Mouse (Mus musculus): ENCODE results near the gene Ces5a. TPM values are rescaled to one million over a fixed set of nuclear protein-coding genes. Genes with fewer than 3 reads are reported as not detected.

The Ces5a gene
- not detected in 2 replicates for polyA plus RNA-seq (2011; ENCODE audit: insufficient read depth, insufficient read length, low read depth, missing spikeins)

- H3K4me1 ChIP-seq (ENCODE audit: control insufficient read depth, insufficient read depth, low read length): no peaks in the 10 kb centered on the region
- H3K36me3 ChIP-seq (ENCODE audit: control insufficient read depth, insufficient read depth, low read length, poor library complexity, severe bottlenecking): no peaks in the 10 kb centered on the region
- H3K9me3 ChIP-seq (replicated peaks; ENCODE audit: control insufficient read depth, insufficient read depth, low read length, poor library complexity, severe bottlenecking): peaks cover 11% of the 10 kb centered on the region
- H3K27ac ChIP-seq (ENCODE audit: insufficient read depth, low read length): no peak within 1 kb of the TSS
- TF ChIP-seq EP300 (IDR thresholded peaks at IDR 0.05; ENCODE audit: insufficient read depth, low read depth, low read length): no peak
- no peak for TF ChIP-seq POLR2A (IDR thresholded peaks at IDR 0.05; ENCODE audit: insufficient read depth, low read length)
- no peak for TF ChIP-seq CTCF (IDR thresholded peaks at IDR 0.05; ENCODE audit: low read depth, low read length)
- no peak within 1 kb of the TSS for H3K9ac ChIP-seq (ENCODE audit: low read depth, poor library complexity, severe bottlenecking)
- no peak within 1 kb of the TSS for H3K4me3 ChIP-seq (ENCODE audit: low read depth, low read length)
- H3K27me3 ChIP-seq (ENCODE audit: control insufficient read depth, insufficient read depth, low read length, poor library complexity, severe bottlenecking): no peaks in the 10 kb centered on the region
Observed at GRCm38 (mm10) chr8:93535730-93536129, at the start of gene Ces5a. TSS of gene Ces5a (minus strand) at chr8:93535830.

DNA sequence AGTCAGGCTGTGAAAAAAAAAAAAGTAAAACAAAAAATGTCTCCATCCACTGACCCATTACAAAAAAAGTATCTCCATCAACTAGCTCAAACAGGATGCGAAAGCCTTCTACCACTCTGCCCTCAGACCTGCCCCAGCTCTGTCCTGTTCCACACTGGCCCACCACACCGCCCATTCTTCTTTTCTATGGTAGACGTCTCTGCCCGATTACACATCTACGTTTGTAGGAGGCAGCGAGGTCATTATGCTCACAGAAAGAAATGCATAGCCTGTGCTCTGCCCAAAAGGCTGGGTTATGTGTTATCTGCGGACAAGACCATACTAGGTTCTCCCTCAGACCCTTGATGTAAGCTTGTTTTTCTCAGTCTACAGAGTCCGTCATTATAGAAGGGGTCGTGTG lies 37.2 kb upstream of the Ces5a start:
- Histone ChIP-seq H3K9ac (ENCODE audit: low read depth, poor library complexity, severe bottlenecking) (no peak overlapping the region), H3K4me1 (ENCODE audit: control insufficient read depth, insufficient read depth, low read length) (no peaks in the 10 kb centered on the region), H3K27ac (ENCODE audit: insufficient read depth, low read length) (no peak overlapping the region), H3K9me3 (replicated peaks; ENCODE audit: control insufficient read depth, insufficient read depth, low read length, poor library complexity, severe bottlenecking) (peaks cover 2% of the 10 kb centered on the region; the same call in 1 of the 2 replicates), H3K36me3 (ENCODE audit: control insufficient read depth, insufficient read depth, low read length, poor library complexity, severe bottlenecking) (no peaks in the 10 kb centered on the region), H3K4me3 (ENCODE audit: low read depth, low read length) (no peak overlapping the region), H3K27me3 (ENCODE audit: control insufficient read depth, insufficient read depth, low read length, poor library complexity, severe bottlenecking) (no peaks in the 10 kb centered on the region)
- no peak for TF ChIP-seq POLR2A (IDR thresholded peaks at IDR 0.05; ENCODE audit: insufficient read depth, low read length)
- no peak for TF ChIP-seq EP300 (IDR thresholded peaks at IDR 0.05; ENCODE audit: insufficient read depth, low read depth, low read length)
- TF ChIP-seq CTCF (IDR thresholded peaks at IDR 0.05; ENCODE audit: low read depth, low read length): no peak

- Histone ChIP-seq H3K9ac (ENCODE audit: low read depth, poor library complexity, severe bottlenecking) (no peak overlapping the region), H3K4me1 (ENCODE audit: control insufficient read depth, insufficient read depth, low read length) (no peaks in the 10 kb centered on the region), H3K9me3 (replicated peaks; ENCODE audit: control insufficient read depth, insufficient read depth, low read length, poor library complexity, severe bottlenecking) (peaks cover 2% of the 10 kb centered on the region; the same call in 1 of the 2 replicates), H3K27ac (ENCODE audit: insufficient read depth, low read length) (no peak overlapping the region), H3K27me3 (ENCODE audit: control insufficient read depth, insufficient read depth, low read length, poor library complexity, severe bottlenecking) (no peaks in the 10 kb centered on the region), H3K4me3 (ENCODE audit: low read depth, low read length) (no peak overlapping the region), H3K36me3 (ENCODE audit: control insufficient read depth, insufficient read depth, low read length, poor library complexity, severe bottlenecking) (no peaks in the 10 kb centered on the region)
- TF ChIP-seq CTCF (IDR thresholded peaks at IDR 0.05; ENCODE audit: low read depth, low read length): no peak
Observed at GRCm38 (mm10) chr8:93572095-93572501, 36.5 kb upstream of the Ces5a start.

DNA sequence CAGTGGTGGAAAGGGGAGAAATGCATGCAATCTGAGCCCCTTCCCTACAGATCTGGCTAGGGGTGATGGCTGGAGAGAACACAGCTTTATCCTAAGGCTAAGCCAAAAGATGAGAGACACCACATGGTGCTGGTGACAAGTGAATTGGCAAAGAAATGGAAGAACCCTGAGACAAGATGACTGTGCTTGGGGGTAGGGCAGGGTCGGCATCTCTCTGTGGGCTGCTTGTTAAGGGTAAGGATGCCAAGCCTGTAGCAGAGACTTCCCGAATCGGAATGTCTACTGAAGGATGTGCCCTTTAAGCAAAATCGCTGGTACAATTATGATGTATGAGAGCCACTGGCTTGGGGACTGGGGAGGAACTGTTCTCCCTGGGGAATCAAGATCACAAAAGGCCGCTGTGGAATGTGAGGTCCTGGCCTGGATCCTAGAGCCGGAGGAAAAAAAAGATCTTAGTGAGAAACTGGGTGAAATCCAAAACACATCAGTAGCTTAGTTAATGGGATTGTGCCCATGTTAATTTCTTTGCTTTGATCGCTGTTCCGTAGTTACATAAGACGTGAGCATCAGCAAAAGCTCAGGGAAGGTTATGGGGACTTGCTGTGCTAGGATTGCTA lies 35.8 kb upstream of the Ces5a start:
- Histone ChIP-seq H3K9me3 (replicated peaks; ENCODE audit: control insufficient read depth, insufficient read depth, low read length, poor library complexity, severe bottlenecking) (peaks cover 2% of the 10 kb centered on the region; the same call in 1 of the 2 replicates), H3K4me1 (ENCODE audit: control insufficient read depth, insufficient read depth, low read length) (no peaks in the 10 kb centered on the region), H3K4me3 (ENCODE audit: low read depth, low read length) (no peak overlapping the region), H3K9ac (ENCODE audit: low read depth, poor library complexity, severe bottlenecking) (no peak overlapping the region), H3K27me3 (ENCODE audit: control insufficient read depth, insufficient read depth, low read length, poor library complexity, severe bottlenecking) (no peaks in the 10 kb centered on the region), H3K27ac (ENCODE audit: insufficient read depth, low read length) (no peak overlapping the region), H3K36me3 (ENCODE audit: control insufficient read depth, insufficient read depth, low read length, poor library complexity, severe bottlenecking) (no peaks in the 10 kb centered on the region)
- TF ChIP-seq CTCF (IDR thresholded peaks at IDR 0.05; ENCODE audit: low read depth, low read length) (no peak), EP300 (IDR thresholded peaks at IDR 0.05; ENCODE audit: insufficient read depth, low read depth, low read length) (no peak), POLR2A (IDR thresholded peaks at IDR 0.05; ENCODE audit: insufficient read depth, low read length) (no peak)

DNA sequence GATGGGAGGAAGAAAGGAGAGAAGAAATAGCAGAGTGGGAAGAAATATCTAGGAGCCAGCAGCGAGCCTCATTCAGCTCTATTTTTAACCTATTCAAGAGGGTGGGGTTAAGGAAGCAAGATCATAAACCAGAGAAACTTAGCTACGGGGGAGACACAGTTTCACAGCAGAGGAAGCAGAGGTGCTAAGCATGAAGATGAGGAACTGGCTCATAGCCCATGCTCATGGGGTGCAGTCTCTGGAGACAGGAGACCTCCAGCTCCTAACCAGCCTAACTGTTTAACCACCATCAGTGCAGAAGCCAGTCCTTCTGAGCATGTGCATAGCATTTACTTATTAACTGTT lies 34.5 kb upstream of the Ces5a start:
- no peak overlapping the region for H3K4me3 ChIP-seq (ENCODE audit: low read depth, low read length)
- no peaks in the 10 kb centered on the region for H3K27me3 ChIP-seq (ENCODE audit: control insufficient read depth, insufficient read depth, low read length, poor library complexity, severe bottlenecking)
- TF ChIP-seq EP300 (IDR thresholded peaks at IDR 0.05; ENCODE audit: insufficient read depth, low read depth, low read length) (no peak), CTCF (IDR thresholded peaks at IDR 0.05; ENCODE audit: low read depth, low read length) (no peak), POLR2A (IDR thresholded peaks at IDR 0.05; ENCODE audit: insufficient read depth, low read length) (no peak)
- peaks cover 2% of the 10 kb centered on the region; the same call in 1 of the 2 replicates for H3K9me3 ChIP-seq (replicated peaks; ENCODE audit: control insufficient read depth, insufficient read depth, low read length, poor library complexity, severe bottlenecking)
- no peak overlapping the region for H3K27ac ChIP-seq (ENCODE audit: insufficient read depth, low read length)
- H3K36me3 ChIP-seq (ENCODE audit: control insufficient read depth, insufficient read depth, low read length, poor library complexity, severe bottlenecking): no peaks in the 10 kb centered on the region
- no peaks in the 10 kb centered on the region for H3K4me1 ChIP-seq (ENCODE audit: control insufficient read depth, insufficient read depth, low read length)
- H3K9ac ChIP-seq (ENCODE audit: low read depth, poor library complexity, severe bottlenecking): no peak overlapping the region

- H3K36me3 ChIP-seq (ENCODE audit: control insufficient read depth, insufficient read depth, low read length, poor library complexity, severe bottlenecking): no peaks in the 10 kb centered on the region
- no peaks in the 10 kb centered on the region for H3K4me1 ChIP-seq (ENCODE audit: control insufficient read depth, insufficient read depth, low read length)
- no peak overlapping the region for H3K9ac ChIP-seq (ENCODE audit: low read depth, poor library complexity, severe bottlenecking)
- H3K27me3 ChIP-seq (ENCODE audit: control insufficient read depth, insufficient read depth, low read length, poor library complexity, severe bottlenecking): no peaks in the 10 kb centered on the region
- peaks cover 2% of the 10 kb centered on the region; the same call in 1 of the 2 replicates for H3K9me3 ChIP-seq (replicated peaks; ENCODE audit: control insufficient read depth, insufficient read depth, low read length, poor library complexity, severe bottlenecking)
- TF ChIP-seq EP300 (IDR thresholded peaks at IDR 0.05; ENCODE audit: insufficient read depth, low read depth, low read length): no peak
- TF ChIP-seq CTCF (IDR thresholded peaks at IDR 0.05; ENCODE audit: low read depth, low read length): no peak
- no peak for TF ChIP-seq POLR2A (IDR thresholded peaks at IDR 0.05; ENCODE audit: insufficient read depth, low read length)
- H3K4me3 ChIP-seq (ENCODE audit: low read depth, low read length): no peak overlapping the region
- H3K27ac ChIP-seq (ENCODE audit: insufficient read depth, low read length): no peak overlapping the region
Observed at GRCm38 (mm10) chr8:93569311-93570185, 33.9 kb upstream of the Ces5a start.
